Mouse (Mus musculus) embryonic facial prominence, embryonic 11.5 days (tissue): ENCODE data around the gene Tmem120b. TPM values are rescaled to one million over a fixed set of nuclear protein-coding genes. Genes with fewer than 3 reads are reported as not detected.

ENCODE experiments used
- ATAC-seq: fragments of 200-750 bp; cut with Nextera tagmentation; replicated peaks from 2 replicates; pipeline ENCODE4 v1.8.0; 2017; ENCODE audit warnings: low read depth; ENCODE audit not compliant: insufficient number of reproducible peaks, low FRiP score, low TSS enrichment
- DNase-seq: peaks from one replicate; pipeline ENCODE4 v3.0.0-alpha.2; 2015; ENCODE audit warnings: low spot score
- H3K27ac ChIP-seq: fragments of 300-500 bp; sonication (generic); replicated peaks from 2 replicates; pipeline ENCODE4 v1.5.1; 2014; ENCODE audit warnings: mild to moderate bottlenecking, low read depth, low read length, control low read depth
- H3K27me3 ChIP-seq: fragments of 300-500 bp; sonication (generic); 2 replicates; pipeline ENCODE4 v1.6.1; 2014; ENCODE audit warnings: mild to moderate bottlenecking, low read length, moderate library complexity, mixed read lengths; ENCODE audit not compliant: control insufficient read depth, insufficient read depth
- H3K36me3 ChIP-seq: fragments of 300-500 bp; sonication (generic); replicated peaks from 2 replicates; pipeline ENCODE4 v1.6.1; 2014; ENCODE audit warnings: low read depth, mild to moderate bottlenecking, low read length, moderate library complexity, mixed read lengths; ENCODE audit not compliant: control insufficient read depth, insufficient read depth
- H3K4me1 ChIP-seq: fragments of 300-500 bp; sonication (generic); 2 replicates; pipeline ENCODE4 v1.6.1; 2014; ENCODE audit warnings: low read length, mixed read lengths; ENCODE audit not compliant: control insufficient read depth, insufficient read depth
- H3K4me2 ChIP-seq: fragments of 300-500 bp; sonication (generic); 2 replicates; pipeline ENCODE4 v1.6.1; 2014; ENCODE audit warnings: low read depth, mild to moderate bottlenecking, control low read depth, low read length, moderate library complexity
- H3K4me3 ChIP-seq: fragments of 300-500 bp; sonication (generic); 2 replicates; pipeline ENCODE4 v1.5.1; 2014; ENCODE audit warnings: low read depth, low read length, control low read depth
- H3K9ac ChIP-seq: fragments of 300-500 bp; sonication (generic); replicated peaks from 2 replicates; pipeline ENCODE4 v1.6.1; 2014; ENCODE audit warnings: mild to moderate bottlenecking, control low read depth, low read length
- H3K9me3 ChIP-seq: fragments of 300-500 bp; sonication (generic); replicated peaks from 2 replicates; pipeline ENCODE4 v1.6.1; 2016; ENCODE audit warnings: mild to moderate bottlenecking, low read length, inconsistent platforms, mixed read lengths; ENCODE audit not compliant: control insufficient read depth
- WGBS: fragments of 180-500 bp; shearing (Covaris S2); extraction: QIAGEN DNeasy Blood & Tissue Kit; methylation state at CpG from one replicate; pipeline ENCODE4 v1.1.7; 2014; 5-methylcytosine and 5-hydroxymethylcytosine counted together
- polyA plus RNA-seq: library from polyadenylated mRNA; unstranded; fragments of >200 nt; fragmentation: Nextera tagmentation; extraction: Ambion mirVana; gene quantifications from 2 replicates; pipeline ENCODE4 v1.2.1, GENCODE M21; 2014

Tmem120b gene
- polyA plus RNA-seq, 1 experiment from 2014 or later: 7.9 TPM

GRCm38 (mm10) chr5:123127031-123127430, 58.8 kb downstream of the Tmem120b start:
- 73% methylated on average over 6 of the region's 6 CpGs for WGBS
- Histone ChIP-seq H3K9ac (no peak overlapping the region), H3K4me2 (no peak overlapping the region), H3K4me1 (peaks cover 2% of the 10 kb centered on the region; the same call in 1 of the 2 replicates), H3K4me3 (no peak overlapping the region), H3K27me3 (no peaks in the 10 kb centered on the region), H3K27ac (no peak overlapping the region), H3K9me3 (no peaks in the 10 kb centered on the region), H3K36me3 (no peaks in the 10 kb centered on the region)
- DNase-seq (no peak), ATAC-seq (no peak)

DNA sequence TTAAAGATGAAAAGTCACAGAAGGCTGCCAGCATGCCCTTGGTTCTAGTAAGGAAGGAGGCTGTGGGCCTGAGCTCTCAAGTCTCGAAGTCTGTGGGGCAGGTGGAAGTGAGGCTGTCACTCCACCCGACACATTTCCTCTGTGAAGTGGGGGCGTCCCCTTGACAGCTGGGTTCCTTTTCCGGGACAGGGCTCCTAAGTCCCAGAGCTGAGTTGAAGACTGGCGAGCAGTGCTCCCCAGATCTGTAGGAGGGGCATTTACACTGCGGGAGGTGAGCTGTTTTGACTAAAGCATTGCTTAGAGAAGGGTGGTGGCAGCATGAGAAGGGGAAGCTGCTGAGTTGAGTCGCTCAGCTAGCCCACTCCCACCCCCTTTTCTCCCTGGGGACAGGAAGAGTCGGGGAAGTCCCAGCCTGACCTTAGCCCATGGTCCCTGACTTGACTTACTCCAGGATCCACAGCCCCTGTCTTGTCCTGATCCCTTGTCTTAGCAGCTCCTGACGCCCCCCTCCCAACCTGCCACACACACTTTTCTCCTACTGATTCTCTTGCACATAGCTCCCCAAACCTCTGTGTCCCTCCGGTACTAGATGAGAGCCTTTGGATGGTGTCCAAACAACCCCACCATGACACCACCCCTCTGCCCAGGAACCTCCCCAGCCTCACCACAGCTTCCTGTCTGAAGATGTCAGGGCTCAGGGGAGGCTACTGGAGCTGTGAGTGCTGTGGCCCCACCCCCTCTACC, 60.4 kb downstream of the Tmem120b start:
- no peaks in the 10 kb centered on the region for H3K9me3 ChIP-seq
- H3K4me1 ChIP-seq: peaks cover 5% of the 10 kb centered on the region; the same call in 1 of the 2 replicates
- no peak overlapping the region for H3K4me2 ChIP-seq
- no peaks in the 10 kb centered on the region for H3K27me3 ChIP-seq
- no peak overlapping the region for H3K4me3 ChIP-seq
- DNase-seq (no peak), ATAC-seq (no peak)
- 56% methylated on average over 10 of the region's 10 CpGs for WGBS
- H3K36me3 ChIP-seq: no peaks in the 10 kb centered on the region
- H3K9ac ChIP-seq: no peak overlapping the region
- H3K27ac ChIP-seq: no peak overlapping the region

- Histone ChIP-seq H3K9me3 (no peaks in the 10 kb centered on the region), H3K36me3 (no peaks in the 10 kb centered on the region), H3K27ac (no peak overlapping the region), H3K4me3 (no peak overlapping the region), H3K9ac (no peak overlapping the region), H3K4me1 (peaks cover 7% of the 10 kb centered on the region; the same call in 1 of the 2 replicates), H3K4me2 (no peak overlapping the region), H3K27me3 (no peaks in the 10 kb centered on the region)
- no peak for DNase-seq
- no peak for ATAC-seq
- 84% methylated on average over 10 of the region's 10 CpGs for WGBS
Observed at GRCm38 (mm10) chr5:123129170-123129757, 61.0 kb downstream of the Tmem120b start.

GRCm38 (mm10) chr5:123130030-123130813, 62.0 kb downstream of the Tmem120b start:
- no peak overlapping the region for H3K4me3 ChIP-seq
- no peaks in the 10 kb centered on the region for H3K9me3 ChIP-seq
- no peak overlapping the region for H3K9ac ChIP-seq
- ATAC-seq: no peak
- no peak for DNase-seq
- no peaks in the 10 kb centered on the region for H3K27me3 ChIP-seq
- H3K36me3 ChIP-seq: no peaks in the 10 kb centered on the region
- no peak overlapping the region for H3K27ac ChIP-seq
- H3K4me2 ChIP-seq: no peak overlapping the region
- 92% methylated on average over 9 of the region's 9 CpGs for WGBS
- peaks cover 12% of the 10 kb centered on the region for H3K4me1 ChIP-seq

DNA sequence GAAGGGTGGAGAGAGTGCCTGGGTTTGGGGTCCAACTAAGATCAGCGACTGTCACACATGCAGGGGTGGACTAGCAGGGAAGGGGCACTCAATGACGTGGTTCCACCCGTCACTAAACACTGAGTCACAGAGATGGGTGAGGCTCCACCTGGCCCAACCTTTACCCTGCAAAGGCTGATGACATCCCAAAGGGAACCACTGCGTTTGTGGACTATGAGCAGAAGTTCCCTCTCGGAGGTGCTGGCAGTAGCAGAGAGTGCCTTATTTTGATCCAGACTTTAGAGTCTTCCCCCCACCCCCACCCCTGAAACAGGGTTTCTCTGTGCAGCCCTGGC, 62.6 kb downstream of the Tmem120b start:
- WGBS: 85% methylated on average over 5 of the region's 5 CpGs
- H3K9ac ChIP-seq: no peak overlapping the region
- H3K4me1 ChIP-seq: peaks cover 12% of the 10 kb centered on the region
- no peak overlapping the region for H3K4me3 ChIP-seq
- no peaks in the 10 kb centered on the region for H3K9me3 ChIP-seq
- H3K4me2 ChIP-seq: no peak overlapping the region
- no peak overlapping the region for H3K27ac ChIP-seq
- no peaks in the 10 kb centered on the region for H3K36me3 ChIP-seq
- ATAC-seq: no peak
- DNase-seq: no peak
- H3K27me3 ChIP-seq: no peaks in the 10 kb centered on the region

GRCm38 (mm10) chr5:123132308-123133071, 64.3 kb downstream of the Tmem120b start, which contains the start of gene Rhof:
TSS of gene Rhof (minus strand) at chr5:123132692.
- H3K4me1 ChIP-seq: peaks cover 21% of the 10 kb centered on the region
- DNase-seq: peak; percentile 72
- ATAC-seq: peak; percentile 41; the same call in 1 of the 2 replicates
- peak within 1 kb of the TSS; percentile 51 for H3K9ac ChIP-seq
- peak within 1 kb of the TSS; percentile 16 for H3K27ac ChIP-seq
- H3K4me2 ChIP-seq: peak within 1 kb of the TSS; percentile 74
- peak within 1 kb of the TSS; percentile 27 for H3K4me3 ChIP-seq
- H3K36me3 ChIP-seq: no peaks in the 10 kb centered on the region
- H3K9me3 ChIP-seq: no peaks in the 10 kb centered on the region
- WGBS: 2% methylated on average over 44 of the region's 44 CpGs
- H3K27me3 ChIP-seq: no peaks in the 10 kb centered on the region

DNA sequence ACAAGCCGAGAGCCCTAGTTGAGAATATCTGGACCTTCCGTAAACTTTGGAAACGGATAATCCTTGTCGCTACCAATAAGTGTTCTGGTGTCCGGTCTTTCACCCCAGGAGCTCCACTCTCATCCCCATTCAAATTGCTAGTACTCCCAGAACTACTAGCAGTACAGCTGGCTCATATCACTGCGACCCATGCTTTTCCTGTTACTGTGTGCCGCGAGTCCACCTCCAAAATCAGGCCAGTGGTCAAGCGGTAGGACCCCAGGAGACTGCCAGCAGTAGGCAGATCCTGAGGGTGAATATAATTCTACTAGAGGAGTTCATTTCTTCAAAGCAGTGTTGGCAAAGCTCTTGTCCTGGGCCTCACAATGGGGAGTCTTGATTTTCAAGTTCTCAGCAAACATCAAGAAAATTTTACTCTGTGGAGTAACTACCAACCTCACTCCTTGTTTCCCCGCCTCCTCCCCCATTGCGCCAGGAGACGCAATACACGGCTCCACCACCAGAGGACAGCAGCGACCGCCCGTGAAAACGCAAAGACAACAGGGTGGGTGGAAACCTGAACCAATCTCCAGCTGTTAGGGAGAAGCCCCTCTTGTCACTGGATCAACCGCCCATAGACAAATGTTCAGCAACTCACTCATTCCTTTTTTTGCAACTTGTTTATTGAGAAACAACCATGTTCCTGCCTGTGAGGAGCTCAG, 65.0 kb downstream of the Tmem120b start:
- WGBS: 18% methylated on average over 18 of the region's 18 CpGs
- Histone ChIP-seq H3K4me2 (peak overlapping the region; percentile 13; the same call in 1 of the 2 replicates), H3K4me3 (no peak overlapping the region; the same call in 1 of the 2 replicates), H3K27ac (peak overlapping the region; percentile 16), H3K36me3 (no peaks in the 10 kb centered on the region), H3K27me3 (no peaks in the 10 kb centered on the region), H3K4me1 (peaks cover 21% of the 10 kb centered on the region), H3K9me3 (no peaks in the 10 kb centered on the region), H3K9ac (no peak overlapping the region)
- ATAC-seq: no peak
- DNase-seq: peak; percentile 83
